Mouse (Mus musculus) right cerebral cortex, postnatal 14 days (tissue): ENCODE results near the gene Cfap299.
"Not testable (repeated sequence)": the region's sequence is repeated elsewhere in the genome, so short reads cannot be mapped to it uniquely, and the experiment has no call there.

Experiments used
- DNase-seq: peaks from one replicate; pipeline ENCODE4 v3.0.0; 2022

Gene Cfap299

DNA sequence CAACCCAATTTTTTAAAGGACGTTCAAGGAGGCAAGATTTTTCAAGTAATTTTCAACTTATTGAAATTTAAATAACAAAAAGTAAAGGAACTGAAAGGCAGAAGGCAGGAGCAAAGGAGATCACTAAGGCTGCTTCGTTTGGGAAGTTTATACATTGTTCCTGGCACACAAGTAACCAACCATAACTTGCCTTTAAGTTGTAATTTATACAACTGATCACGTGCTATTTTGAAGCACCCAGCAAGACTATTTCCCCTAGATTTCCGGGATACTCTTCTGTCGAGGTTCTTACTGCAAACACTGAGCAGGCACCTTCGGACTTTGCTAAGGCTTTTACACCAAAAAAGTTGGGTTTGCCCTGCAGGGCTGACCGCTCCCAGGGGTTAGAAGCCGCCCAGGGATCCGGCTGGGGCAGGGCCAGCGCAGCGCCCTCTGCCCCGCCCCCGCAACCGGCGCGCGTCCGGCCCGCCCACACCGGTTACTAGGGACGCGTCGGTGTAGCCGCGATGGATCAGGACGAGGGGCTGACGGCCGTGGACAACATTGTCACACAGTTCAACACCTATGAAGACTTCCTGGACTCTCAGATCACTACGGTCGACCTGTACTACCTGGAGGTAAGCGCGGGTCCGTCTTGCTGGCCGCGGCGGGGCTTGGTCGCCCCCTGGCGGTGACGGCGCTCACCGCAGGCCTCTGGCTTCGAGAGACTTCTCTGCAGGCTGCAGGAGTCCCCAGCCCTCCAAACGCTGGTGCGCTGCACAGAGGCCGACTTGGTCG lies at the start of gene Cfap299:
Gene Cfap299 (plus strand): TSS at position 457 of the 777 bp plus-strand sequence.
- peak; percentile 80 for DNase-seq

- no peak for DNase-seq
These were observed 47.1 kb upstream of the Cfap299 start for GRCm38 (mm10) chr5:98281993-98282392.

DNA sequence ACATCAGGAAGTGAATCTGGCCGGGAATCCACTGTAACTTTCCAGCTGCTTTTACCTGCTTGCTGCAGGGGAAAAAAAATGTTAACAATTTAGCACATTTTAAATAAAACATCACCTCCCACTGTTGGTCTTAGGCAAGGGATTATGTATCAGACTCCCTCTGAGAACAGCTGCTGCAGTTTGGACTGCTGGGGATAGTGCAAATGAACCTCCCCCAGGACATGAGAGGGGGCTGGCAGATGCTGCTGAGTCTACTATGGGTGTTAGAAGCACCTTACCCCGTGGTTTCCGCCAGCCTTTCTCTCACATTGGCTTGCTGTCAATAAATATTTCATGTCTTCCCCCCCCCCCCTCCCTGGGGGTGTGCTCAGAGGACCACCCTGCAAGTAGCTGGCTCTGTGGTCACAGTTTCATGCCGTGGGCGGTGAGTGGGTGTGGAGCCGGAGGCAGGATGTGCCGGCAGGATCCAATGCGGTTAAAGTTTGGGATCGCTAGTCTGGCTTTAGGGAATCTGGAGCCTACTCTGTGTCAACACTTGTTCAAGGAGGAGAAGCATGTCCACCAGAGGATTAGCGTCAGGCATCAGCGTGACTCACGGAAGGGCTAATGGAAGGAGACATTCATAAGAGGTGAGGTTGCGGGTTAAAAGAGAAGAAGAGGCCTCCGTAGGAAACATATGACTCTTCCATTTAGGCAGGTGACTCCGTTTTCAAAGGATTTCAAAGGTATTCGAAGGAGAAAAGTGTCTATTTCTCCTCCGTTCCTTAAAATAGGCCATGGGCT lies 45.2 kb upstream of the Cfap299 start:
- no peak for DNase-seq

DNA sequence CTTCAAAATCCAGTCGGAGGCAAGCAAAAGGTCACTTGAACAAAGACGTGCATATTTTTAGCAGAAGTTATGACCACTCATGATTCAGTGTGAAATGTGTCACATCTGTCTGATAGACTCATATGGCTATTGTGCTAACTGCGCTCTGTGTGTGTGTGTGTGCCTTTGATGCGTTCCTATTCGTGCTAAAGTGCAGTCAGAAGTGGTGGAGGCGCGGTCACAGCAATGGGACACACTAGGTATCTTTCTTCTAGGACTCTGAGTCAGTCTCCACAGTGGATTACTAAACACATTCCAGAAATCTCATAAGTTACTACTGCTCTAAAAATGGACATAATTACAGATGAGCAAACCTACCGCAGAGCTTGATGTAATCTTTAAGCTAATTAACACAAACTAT lies 38.5 kb upstream of the Cfap299 start:
- DNase-seq: no peak

DNA sequence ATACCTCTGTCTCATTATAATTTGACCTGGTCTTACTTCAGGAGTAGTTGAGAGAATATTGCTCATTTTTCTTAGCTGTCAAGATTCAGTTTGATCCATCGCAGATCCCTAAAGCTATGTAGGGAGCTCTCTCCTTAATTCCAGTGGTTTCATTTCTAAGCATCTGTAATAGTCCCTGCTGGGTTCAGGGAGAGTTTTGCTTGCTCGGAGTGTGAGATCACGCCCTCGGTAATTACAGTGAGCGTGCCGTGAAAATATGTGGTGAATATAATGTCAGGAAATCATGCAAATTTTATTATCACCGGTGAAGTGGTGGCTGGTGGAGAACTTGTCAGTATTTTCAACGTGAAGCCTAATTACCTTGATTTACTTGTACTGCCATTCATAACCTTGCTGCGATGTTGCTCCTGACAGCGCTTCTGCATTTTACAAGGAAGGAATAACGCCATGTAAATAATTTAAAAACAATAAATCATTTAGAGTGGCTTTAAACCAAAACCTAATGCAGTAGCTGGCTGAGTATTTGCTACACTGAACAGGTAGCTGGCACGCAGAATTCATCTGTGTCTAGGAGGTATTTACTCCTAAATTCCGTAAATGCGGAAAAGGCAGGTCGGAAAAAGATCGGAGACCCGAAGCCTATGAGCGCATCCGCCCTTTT lies 36.6 kb upstream of the Cfap299 start:
- no peak for DNase-seq

DNA sequence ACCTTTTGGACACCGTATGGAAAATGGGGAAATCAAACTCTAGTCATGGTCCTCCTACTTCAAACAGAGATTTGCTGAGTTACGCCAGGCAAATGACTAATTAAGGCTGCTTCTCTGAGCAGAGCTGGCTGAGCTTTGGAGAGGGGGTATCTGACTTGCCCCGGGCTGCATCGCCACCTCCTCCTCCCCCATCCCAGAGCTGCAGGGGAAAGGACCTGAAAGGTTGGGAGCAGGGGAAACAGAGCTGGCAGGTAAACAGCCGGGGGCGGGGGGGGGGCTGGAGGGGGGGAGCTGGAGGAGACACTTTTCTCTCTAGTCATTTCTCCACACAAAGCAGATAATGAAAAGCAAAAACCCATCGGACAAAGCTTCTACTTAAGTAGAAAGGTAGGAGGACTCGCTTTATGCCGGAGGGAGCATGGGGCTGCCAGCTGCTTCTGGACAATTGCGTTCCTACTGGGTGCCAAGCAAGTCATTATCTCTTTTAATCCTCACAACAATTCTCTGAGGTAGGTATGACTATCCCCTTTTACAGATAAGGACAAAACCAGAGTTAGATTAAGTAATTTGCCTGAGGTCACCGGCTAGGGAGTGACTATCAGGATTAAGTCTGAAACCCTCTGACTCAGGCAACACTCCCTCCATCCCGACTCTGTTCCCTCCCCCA lies 35.9 kb upstream of the Cfap299 start:
- DNase-seq: no peak

DNA sequence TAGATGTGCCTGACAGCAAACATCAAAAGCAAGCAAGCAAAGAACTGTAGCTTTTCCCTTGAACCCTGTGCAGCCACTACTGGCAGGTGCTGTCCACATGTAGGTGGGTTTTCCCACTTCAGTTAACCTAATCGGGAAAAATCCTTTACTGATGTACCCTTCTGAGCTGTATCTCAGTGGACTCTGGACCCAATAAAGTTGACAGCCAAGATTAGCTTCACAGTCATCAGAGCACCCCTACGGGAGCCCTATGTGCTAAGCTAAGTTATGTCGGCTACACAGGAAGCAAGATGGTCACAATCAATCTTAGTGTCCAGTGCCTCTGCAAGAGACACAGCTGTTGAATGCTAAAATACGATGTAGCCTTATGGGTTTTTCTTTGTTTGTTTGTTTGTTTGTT lies 29.0 kb upstream of the Cfap299 start:
- DNase-seq: no peak

DNA sequence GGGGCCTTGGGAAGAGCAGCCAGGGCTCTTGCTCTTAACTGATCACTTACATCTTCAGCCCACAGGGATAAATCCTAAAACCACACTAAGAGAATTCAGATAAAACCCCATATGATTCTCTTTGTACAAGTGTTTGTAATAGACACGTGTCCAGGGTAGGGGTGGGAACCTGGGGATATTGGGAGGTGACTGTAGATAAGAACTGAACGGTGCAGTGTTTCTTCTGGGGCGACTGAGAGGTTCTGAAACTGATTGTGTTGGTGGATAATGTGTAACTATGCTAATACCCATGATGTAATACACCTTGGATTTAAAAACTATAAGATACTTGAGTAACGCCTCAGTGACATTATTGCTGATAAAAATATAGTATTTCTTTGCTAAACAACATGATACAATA lies 23.4 kb upstream of the Cfap299 start:
- DNase-seq: no peak

DNA sequence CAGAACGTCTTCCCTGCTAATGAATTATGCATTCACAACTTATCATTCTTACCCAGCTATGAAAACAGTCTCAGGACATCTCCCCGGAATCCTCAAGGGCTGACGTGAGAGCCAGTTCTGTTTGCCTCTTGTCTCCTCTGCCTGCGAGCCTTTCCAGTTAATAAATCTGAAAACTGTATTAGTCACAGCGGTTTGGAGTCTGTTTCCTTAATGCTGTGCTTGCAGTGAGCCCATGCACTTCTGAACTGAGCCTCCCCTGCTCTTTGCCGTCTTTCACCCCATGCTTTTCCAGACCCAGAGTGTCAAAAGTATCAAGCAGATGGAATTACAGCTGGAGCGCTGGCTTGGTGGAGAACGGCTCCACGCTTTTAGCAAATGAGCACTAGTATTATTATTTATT lies 22.6 kb upstream of the Cfap299 start:
- DNase-seq: no peak

DNA sequence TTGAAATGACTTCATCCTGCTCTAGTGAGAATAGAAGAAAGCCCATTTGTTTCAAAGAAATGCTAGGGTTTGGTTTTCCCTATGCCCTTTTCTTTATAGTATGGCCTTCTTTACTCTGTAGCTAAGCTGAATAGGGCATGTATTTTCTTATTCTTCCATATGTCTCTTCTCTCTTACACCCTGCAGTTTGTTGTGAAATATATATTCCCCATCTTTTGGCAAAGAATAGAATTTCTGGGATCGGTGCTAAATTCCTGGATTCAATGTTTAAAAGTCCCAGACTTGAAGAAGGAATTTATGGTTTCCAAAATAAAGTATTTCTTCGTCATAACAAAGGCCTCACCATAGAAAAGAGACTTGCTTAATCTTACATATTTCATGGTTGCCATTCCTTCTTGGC lies 2.5 kb upstream of the Cfap299 start:
- no peak for DNase-seq

GRCm38 (mm10) chr5:98343751-98344150 lies 14.6 kb downstream of the Cfap299 start:
- DNase-seq: not testable (repeated sequence)

DNA sequence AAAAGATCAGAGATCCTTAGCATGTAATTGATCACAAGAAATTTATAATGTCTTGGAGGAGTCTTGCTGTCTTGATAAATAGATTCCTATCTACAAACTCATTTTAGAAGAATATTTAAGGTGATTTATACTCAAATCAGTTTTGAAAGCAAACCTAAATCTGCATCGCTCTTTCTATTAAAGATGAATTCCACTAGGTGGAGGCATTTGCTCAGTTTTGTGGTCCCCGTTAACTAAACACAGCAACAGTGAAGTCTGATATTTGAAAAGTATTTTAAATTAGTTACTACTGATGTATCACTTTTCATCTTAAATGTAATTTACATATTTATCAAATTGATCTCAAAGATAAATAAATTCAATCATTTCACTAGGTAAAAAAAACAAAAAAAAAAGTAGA lies 15.5 kb downstream of the Cfap299 start:
- no peak for DNase-seq

GRCm38 (mm10) chr5:98346067-98346466 lies 17.0 kb downstream of the Cfap299 start:
- DNase-seq: peak; percentile 23

- DNase-seq: peak; percentile 77
These were observed 19.5 kb downstream of the Cfap299 start for GRCm38 (mm10) chr5:98348605-98349004.

- DNase-seq: no peak
These were observed 30.8 kb downstream of the Cfap299 start for GRCm38 (mm10) chr5:98359912-98360311.

DNA sequence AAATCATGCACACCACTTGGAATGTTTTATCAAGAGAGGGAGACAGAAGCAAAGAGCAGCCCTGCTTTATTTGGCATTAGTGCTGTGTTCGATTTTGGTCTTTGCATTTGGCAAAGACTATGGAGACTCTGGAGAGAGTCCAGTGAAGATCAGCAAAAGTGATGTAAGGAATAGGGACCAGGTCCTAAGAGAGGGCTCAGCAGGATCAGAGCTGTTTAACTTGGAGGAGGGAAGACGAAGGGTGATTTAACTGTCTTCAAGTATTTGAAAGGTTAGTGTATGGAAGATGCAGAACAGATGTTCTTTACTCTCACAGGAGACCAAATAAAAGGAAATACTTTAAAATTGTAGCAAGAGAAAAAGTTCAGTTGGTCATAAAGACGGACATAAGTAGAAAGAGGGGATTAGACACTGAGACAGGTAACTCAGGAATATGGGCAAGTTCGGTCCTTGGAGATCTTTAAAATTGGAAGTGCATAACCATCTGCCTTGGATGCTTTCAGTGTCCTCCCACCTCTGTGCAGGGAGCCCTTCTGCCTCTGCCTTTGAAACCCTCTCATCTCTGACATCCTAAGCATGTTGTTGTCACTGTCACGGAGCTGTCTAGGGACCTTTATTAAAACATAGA lies 31.8 kb downstream of the Cfap299 start:
- no peak for DNase-seq

GRCm38 (mm10) chr5:98363428-98363827 lies 34.3 kb downstream of the Cfap299 start:
- no peak for DNase-seq

DNA sequence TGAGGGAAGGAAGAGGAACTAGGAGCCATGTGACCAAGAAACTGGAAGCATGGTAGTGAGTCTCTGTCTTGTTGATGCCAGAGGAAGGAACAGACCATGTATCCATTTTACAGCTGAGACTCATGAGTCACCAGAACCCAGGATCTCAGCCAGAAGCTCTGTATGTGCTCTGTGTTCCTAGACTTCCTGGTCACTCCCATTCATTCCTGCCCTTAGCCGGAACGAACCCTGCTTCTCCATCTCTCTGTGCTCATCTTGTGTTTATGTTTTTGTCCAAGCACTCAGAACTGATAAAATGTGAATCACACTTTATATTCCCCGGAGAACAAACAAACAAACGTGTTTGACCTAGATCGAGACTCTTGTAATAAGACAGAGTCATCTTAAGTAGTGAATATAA lies 36.2 kb downstream of the Cfap299 start:
- no peak for DNase-seq

DNA sequence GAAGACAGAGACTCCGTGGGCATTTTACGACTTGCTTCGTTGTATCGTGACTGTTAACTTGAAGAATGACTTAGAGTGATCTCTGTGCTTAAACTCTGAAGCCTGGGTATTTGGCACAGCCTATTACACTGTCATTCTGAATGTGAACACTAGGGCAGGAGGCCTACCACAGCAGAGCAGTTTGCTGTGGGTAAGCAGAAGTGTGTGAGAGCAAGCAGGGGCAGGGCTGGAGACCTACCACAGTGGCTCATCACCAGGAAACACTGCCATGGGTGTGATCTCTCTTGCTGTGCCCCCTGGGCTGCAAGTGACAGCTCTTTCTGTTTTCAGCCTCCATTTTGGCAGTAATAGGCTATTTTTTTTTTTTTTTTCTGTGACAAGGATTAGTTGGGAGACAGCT lies 39.7 kb downstream of the Cfap299 start:
- no peak for DNase-seq

- peak; percentile 45 for DNase-seq
These were observed 40.3 kb downstream of the Cfap299 start for GRCm38 (mm10) chr5:98369426-98369825.

DNA sequence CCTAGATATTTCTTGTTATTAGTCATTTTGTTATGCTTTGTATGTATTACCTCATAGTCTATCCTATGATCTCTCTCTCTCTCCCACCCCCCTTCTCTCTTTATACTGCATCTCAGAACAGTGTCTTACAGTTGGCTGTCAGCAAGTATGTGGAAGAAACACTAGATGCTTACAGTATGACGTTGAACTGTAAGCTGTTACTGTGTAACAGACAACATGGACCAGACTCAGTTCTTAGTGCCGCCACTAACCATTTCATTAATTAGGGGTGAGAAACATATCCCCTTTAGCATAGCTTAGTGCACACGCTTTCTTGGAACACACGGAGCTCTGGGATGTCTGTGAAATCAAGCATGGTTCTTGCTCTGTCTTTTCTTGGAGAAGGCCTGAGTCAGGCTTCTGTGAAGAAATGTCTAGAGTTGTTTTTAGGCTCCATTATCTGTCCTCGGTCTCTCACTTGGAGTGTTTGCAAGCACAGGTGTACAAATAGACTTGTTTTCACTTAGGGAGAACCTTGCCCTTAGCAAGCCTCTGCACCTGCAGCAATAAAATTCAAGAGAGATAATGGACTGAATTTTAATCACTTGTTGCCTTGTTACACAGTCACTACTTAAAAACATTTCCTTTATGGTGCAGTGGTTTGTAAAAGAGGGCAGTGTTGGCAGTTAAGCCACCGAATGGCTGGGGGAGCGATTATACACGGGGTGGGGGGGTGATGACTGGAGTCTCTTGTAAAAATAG lies 47.1 kb downstream of the Cfap299 start:
- DNase-seq: no peak

GRCm38 (mm10) chr5:98376799-98377090 lies 47.6 kb downstream of the Cfap299 start:
- no peak for DNase-seq
